Mouse (Mus musculus) forebrain, embryonic 15.5 days (tissue): ENCODE results near the gene Ermap. TPM values are rescaled to one million over a fixed set of nuclear protein-coding genes. Genes with fewer than 3 reads are reported as not detected.
A peak's percentile ranks its signal among the peaks of the same experiment; 100 is the strongest.

Experiments
- ATAC-seq: fragments of 200-750 bp; cut with Nextera tagmentation; replicated peaks from 2 replicates; pipeline ENCODE4 v1.8.0; 2017; ENCODE audit warnings: mild to moderate bottlenecking, moderate TSS enrichment, moderate library complexity
- H3K27ac ChIP-seq: fragments of 300-500 bp; sonication (generic); replicated peaks from 2 replicates; pipeline ENCODE4 v1.5.1; 2015; ENCODE audit warnings: mild to moderate bottlenecking, inconsistent platforms
- H3K27me3 ChIP-seq: fragments of 300-500 bp; sonication (generic); 2 replicates; pipeline ENCODE4 v1.6.1; 2015; ENCODE audit warnings: inconsistent platforms
- H3K36me3 ChIP-seq: fragments of 300-500 bp; sonication (generic); 2 replicates; pipeline ENCODE4 v1.6.1; 2015; ENCODE audit warnings: mild to moderate bottlenecking, inconsistent platforms
- H3K4me1 ChIP-seq: fragments of 300-500 bp; sonication (generic); 2 replicates; pipeline ENCODE4 v1.6.1; 2015; ENCODE audit warnings: inconsistent platforms
- H3K4me2 ChIP-seq: fragments of 300-500 bp; sonication (generic); replicated peaks from 2 replicates; pipeline ENCODE4 v1.6.1; 2015; ENCODE audit warnings: mild to moderate bottlenecking, inconsistent platforms
- H3K4me3 ChIP-seq: fragments of 300-500 bp; sonication (generic); 2 replicates; pipeline ENCODE4 v1.5.1; 2015; ENCODE audit warnings: mild to moderate bottlenecking, inconsistent platforms
- H3K9ac ChIP-seq: fragments of 300-500 bp; sonication (generic); replicated peaks from 2 replicates; pipeline ENCODE4 v1.6.1; 2015; ENCODE audit warnings: mild to moderate bottlenecking, inconsistent platforms
- H3K9me3 ChIP-seq: fragments of 300-500 bp; sonication (generic); 2 replicates; pipeline ENCODE4 v1.6.1; 2016; ENCODE audit warnings: inconsistent platforms
- WGBS: fragments of 180-500 bp; shearing (Covaris S2); methylation state at CpG from one replicate; pipeline ENCODE4 v1.1.7; 2015; ENCODE audit warnings: mixed read lengths; 5-methylcytosine and 5-hydroxymethylcytosine counted together
- polyA plus RNA-seq: library from polyadenylated mRNA; unstranded; fragments of >200 nt; fragmentation: Nextera tagmentation; extraction: Ambion mirVana; gene quantifications from 2 replicates; pipeline ENCODE4 v1.2.1, GENCODE M21; 2015

The Ermap gene
- polyA plus RNA-seq, 1 experiment from 2014 or later = 0.27 TPM

DNA sequence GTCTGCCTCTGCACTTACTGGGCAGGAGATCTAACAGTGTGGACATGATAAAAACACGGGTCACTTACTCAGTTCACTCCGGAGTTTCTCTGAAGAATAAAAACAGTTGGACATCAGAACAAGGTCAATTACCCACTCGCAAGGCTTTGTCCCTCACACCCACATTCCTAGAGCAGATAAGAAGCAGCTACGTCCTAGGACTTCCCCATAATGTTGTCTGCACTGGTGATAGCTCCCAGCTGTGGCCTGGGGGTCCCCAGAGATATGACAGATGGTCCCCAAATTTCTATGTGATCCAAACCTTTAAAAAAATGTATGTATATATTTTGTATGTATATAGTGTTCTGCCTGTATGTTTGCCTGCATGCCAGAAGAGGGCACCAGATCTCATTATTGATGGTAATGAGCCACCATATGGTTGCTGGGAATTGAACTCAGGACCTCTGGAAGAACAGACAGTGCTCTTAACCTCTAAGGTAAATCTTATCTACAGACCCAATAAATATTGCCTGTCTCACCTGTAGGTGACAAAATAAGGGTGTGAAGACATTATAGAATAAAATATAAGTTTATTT is 9.6 kb downstream of the Ermap start:
- Histone ChIP-seq H3K4me3 (no peak overlapping the region), H3K4me1 (no peaks in the 10 kb centered on the region), H3K36me3 (no peaks in the 10 kb centered on the region), H3K9me3 (no peaks in the 10 kb centered on the region), H3K4me2 (no peak overlapping the region), H3K27ac (no peak overlapping the region), H3K27me3 (no peaks in the 10 kb centered on the region), H3K9ac (no peak overlapping the region)
- ATAC-seq = no peak
- WGBS = 59% methylated on average over 4 of the region's 4 CpGs

DNA sequence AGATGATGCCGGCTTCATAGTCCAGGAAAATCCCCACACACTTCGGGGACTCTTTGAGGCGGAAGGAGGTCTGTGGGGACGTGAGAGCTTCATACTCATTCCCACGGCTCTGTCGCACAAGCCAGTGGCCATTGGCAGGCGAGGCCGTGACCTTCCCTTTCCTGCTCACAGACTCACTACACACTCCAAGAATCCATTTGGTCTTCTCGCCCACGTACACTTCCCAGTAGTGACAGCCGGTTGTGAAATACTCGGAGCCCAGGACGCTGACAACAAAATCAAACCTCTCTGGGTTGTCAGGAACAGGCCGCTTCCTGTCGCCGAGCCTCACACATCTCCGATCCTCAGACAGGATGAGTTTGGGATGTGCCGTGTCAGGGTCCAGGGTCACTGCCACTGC is 11.5 kb downstream of the Ermap start:
- no peaks in the 10 kb centered on the region for H3K36me3 ChIP-seq
- ATAC-seq = no peak
- H3K4me1 ChIP-seq = peaks cover 3% of the 10 kb centered on the region
- no peak overlapping the region for H3K4me3 ChIP-seq
- no peak overlapping the region for H3K9ac ChIP-seq
- 82% methylated on average over 18 of the region's 18 CpGs for WGBS
- H3K27ac ChIP-seq = no peak overlapping the region
- H3K4me2 ChIP-seq = no peak overlapping the region
- H3K9me3 ChIP-seq = no peaks in the 10 kb centered on the region
- no peaks in the 10 kb centered on the region for H3K27me3 ChIP-seq

DNA sequence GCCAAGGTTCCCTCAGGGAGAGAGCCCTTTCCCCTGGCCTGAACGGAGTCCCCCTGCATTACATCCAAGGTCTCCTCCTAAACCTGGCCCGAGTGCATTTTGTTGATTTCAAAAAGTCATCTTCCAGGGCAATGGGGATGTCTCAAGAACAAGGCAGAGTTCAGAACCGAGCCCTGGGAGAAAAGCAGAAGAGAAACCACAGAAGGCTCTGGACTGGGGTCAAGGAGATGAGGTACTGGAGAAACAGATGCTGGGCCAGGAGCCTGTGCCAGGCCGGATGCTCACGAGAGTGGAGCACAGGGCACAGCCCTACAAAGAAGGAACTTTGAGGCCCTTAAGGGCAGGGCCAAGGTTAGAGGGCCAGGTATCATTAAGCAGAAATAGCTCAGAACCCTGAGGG is 12.1 kb downstream of the Ermap start:
- H3K9ac ChIP-seq = no peak overlapping the region
- no peak overlapping the region for H3K27ac ChIP-seq
- H3K36me3 ChIP-seq = no peaks in the 10 kb centered on the region
- peaks cover 9% of the 10 kb centered on the region for H3K4me1 ChIP-seq
- H3K27me3 ChIP-seq = no peaks in the 10 kb centered on the region
- H3K9me3 ChIP-seq = no peaks in the 10 kb centered on the region
- WGBS = 80% methylated on average over 5 of the region's 5 CpGs
- ATAC-seq = no peak
- H3K4me3 ChIP-seq = no peak overlapping the region
- no peak overlapping the region for H3K4me2 ChIP-seq

DNA sequence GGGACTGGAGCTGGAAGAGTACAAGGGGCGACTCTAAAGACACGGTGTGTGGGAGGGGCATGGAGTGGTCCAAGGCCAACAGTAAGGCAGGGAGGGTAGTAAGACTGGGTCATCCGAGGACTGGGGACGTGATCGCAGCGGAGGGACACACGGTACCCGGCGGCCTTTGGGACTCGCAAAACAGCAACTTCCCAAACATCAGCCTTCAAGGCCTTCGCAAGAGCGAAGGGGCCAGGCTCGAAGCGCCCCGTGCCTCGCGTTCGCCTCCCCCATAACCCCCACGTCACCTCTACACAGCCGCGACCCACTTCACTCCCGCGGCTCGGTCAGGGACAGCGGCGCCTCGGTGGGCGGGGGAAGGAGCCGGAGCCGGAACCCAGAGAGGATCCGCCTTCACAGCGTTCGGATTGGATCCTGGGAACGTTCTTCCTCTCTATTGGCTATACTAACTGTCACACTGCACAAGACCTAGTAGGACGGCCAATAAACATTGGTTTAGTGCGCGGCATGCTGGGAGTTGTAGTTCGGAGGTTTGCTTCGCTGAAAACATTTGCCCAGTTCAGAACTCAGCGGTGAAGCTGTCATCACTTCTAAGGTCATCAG is 15.9 kb downstream of the Ermap start, which contains the start of gene Zfp691:
Gene Zfp691, minus strand, starts transcription at position 345 of the 603 bp plus-strand sequence.
- H3K9me3 ChIP-seq = no peaks in the 10 kb centered on the region
- peak; percentile 100 for ATAC-seq
- peak within 1 kb of the TSS; percentile 81 for H3K9ac ChIP-seq
- H3K36me3 ChIP-seq = 0 out of 2 replicates have a peak, but pooled peaks cover 3% of the 10 kb centered on the region
- peaks cover 20% of the 10 kb centered on the region for H3K4me1 ChIP-seq
- H3K27ac ChIP-seq = peak within 1 kb of the TSS; percentile 29
- H3K4me3 ChIP-seq = peak within 1 kb of the TSS; percentile 71
- WGBS = under 1% methylated on average over 40 of the region's 40 CpGs
- H3K4me2 ChIP-seq = peak within 1 kb of the TSS; percentile 66
- H3K27me3 ChIP-seq = no peaks in the 10 kb centered on the region

DNA sequence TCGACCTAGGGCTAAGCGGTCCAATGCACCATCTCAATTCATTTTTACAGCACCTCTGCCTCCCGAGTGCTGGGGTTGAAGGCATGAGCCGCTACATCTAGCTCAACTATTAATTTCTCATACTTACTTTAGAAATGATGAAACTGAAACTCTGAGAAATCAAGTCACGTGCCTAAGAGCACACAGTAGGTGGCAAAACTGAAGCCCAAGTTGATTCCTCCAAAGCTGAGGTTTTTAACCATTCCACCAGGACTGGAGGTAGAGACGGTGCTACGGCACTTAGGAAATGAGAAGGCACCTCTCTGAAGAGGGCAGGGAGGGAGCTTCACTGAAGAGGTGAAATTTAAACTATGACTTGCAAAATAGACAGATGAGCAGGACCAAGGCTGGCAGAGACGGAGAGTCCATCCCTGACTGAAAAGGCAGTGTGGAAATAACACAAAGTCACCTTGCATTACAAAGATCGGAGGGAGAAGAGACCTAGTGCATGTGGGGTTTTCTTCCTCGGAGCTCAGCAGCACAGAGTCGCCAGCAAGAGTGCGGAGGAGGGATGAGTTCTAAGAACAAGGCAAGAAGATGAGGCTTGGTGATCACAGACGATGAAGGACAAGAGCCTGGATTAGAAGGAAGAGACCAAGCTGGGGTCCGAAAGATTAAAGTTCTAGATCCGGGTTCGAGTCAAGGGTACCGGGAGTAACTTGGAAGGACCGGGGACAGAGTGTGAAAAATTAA is 16.7 kb downstream of the Ermap start:
- WGBS = 42% methylated on average over 18 of the region's 18 CpGs
- no peak for ATAC-seq
- Histone ChIP-seq H3K27me3 (no peaks in the 10 kb centered on the region), H3K4me2 (peak overlapping the region; percentile 66), H3K4me1 (peaks cover 20% of the 10 kb centered on the region), H3K9ac (peak overlapping the region; percentile 81), H3K9me3 (no peaks in the 10 kb centered on the region), H3K4me3 (peak overlapping the region; percentile 71), H3K27ac (no peak overlapping the region), H3K36me3 (peaks cover 5% of the 10 kb centered on the region; the same call in 1 of the 2 replicates)

DNA sequence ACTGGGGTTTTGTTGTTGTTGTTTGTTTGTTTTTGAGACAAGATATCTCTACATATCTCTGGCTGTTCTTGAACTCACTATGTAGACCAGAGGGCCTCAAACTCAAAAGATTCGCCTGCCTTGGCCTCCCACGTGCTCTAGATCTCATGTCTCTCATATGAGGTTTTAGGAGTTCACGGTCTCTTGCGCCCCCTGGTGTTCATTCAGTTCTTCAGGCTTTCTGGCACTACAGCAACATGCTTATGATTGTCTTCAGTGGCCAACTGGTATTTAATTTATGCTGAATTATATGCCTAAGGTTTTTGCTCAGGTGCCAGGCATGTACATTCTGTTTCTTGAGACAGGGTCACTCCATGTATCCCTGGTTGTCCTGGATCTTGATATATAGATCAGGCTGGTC is 22.1 kb downstream of the Ermap start:
- Histone ChIP-seq H3K27me3 (no peaks in the 10 kb centered on the region), H3K9me3 (no peaks in the 10 kb centered on the region), H3K4me2 (no peak overlapping the region), H3K4me3 (no peak overlapping the region), H3K36me3 (peaks cover 5% of the 10 kb centered on the region; the same call in 1 of the 2 replicates), H3K4me1 (peaks cover 10% of the 10 kb centered on the region), H3K9ac (no peak overlapping the region), H3K27ac (no peak overlapping the region)
- WGBS = 2% methylated on average over 4 of the region's 4 CpGs
- ATAC-seq = peak; percentile 31; the same call in 1 of the 2 replicates

DNA sequence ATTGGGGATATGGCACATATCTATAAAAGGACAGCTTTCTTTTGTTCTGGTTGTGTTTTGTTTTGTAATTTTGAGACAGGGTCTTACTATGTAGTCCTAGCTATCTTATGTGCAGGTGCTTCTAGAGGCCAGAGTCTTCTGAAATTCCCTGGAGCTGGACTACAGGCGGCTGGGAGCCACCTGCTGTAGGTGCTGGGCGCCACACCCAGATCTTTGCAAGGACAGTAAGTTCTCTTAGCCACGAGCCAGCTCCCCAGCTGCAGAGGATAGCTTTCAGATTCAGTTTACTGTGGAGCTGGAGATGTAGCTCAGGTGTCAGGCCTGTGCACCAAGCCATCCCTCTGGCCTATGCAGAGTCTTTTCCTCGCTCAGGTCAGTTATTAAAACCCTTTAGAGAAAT is 22.7 kb downstream of the Ermap start:
- 86% methylated on average over 4 of the region's 4 CpGs for WGBS
- no peaks in the 10 kb centered on the region for H3K9me3 ChIP-seq
- H3K4me2 ChIP-seq = no peak overlapping the region
- no peak for ATAC-seq
- peaks cover 6% of the 10 kb centered on the region; the same call in 1 of the 2 replicates for H3K4me1 ChIP-seq
- H3K27me3 ChIP-seq = no peaks in the 10 kb centered on the region
- no peak overlapping the region for H3K9ac ChIP-seq
- peaks cover 5% of the 10 kb centered on the region; the same call in 1 of the 2 replicates for H3K36me3 ChIP-seq
- no peak overlapping the region for H3K4me3 ChIP-seq
- no peak overlapping the region for H3K27ac ChIP-seq

DNA sequence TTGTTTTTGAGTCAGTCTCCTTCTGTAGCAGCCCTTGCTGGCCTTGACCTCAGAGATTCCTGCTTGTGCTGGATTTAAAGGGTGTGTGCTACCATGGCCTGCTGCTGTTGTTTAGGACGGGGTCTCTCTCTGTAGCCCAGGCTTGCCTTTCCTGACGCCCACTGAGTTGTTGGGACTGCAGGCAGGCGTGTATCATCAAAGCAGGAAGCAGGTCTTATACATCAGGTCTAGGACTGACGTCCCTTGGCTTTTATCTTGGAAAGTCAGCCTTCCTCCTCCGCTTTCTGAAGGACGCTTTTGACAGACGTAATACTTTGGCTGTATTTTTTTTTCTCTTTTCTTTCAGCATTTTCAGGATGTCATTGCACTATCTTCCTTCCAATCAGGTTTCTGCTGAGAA is 23.9 kb downstream of the Ermap start:
- Histone ChIP-seq H3K4me2 (no peak overlapping the region), H3K9ac (no peak overlapping the region), H3K9me3 (no peaks in the 10 kb centered on the region), H3K27me3 (no peaks in the 10 kb centered on the region), H3K36me3 (peaks cover 5% of the 10 kb centered on the region; the same call in 1 of the 2 replicates), H3K4me1 (no peaks in the 10 kb centered on the region), H3K4me3 (no peak overlapping the region), H3K27ac (no peak overlapping the region)
- no peak for ATAC-seq
- 84% methylated on average over 7 of the region's 7 CpGs for WGBS

DNA sequence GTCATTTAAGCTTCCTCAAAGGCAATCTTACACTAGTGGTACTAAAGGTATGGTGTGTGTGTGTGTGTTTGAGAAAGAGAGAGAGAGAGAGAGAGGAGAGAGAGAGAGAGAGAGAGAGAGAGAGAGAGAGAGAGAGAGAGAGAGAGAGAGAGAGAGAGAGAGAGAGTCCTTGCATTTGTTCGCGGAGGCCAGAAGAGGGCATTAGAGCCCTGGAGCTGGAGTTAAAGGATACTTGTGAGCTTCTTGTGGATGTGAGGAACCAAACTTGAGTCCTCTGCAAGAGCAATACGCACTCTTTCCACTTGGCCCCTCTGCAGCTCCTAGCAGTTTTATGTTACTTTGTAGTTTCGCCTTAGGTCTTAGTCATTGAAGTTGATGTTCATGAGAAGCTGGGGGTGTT is 26.8 kb downstream of the Ermap start:
- Histone ChIP-seq H3K9me3 (no peaks in the 10 kb centered on the region), H3K4me1 (no peaks in the 10 kb centered on the region), H3K27me3 (no peaks in the 10 kb centered on the region), H3K9ac (no peak overlapping the region), H3K4me3 (no peak overlapping the region), H3K4me2 (no peak overlapping the region), H3K36me3 (no peaks in the 10 kb centered on the region), H3K27ac (no peak overlapping the region)
- ATAC-seq = no peak
- WGBS = 68% methylated on average over 4 of the region's 4 CpGs

DNA sequence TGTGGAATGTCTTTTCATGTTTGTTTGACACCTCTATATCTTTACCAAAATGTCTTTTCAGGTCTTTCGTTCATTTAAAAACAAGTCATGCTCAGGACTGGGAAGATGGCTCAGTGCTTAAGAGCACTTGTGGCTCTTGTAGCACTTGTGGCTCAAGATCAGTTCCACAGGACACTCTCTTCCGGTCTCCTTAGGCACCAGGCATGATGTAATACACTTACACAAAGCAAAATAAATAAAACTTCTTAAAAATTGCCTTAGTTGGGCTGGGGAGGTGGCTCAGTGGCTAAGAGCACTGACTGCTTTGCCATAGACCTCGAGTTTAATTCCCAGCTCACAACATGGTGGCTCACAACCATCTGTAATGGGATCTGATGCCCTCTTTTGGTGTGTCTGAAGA is 28.5 kb downstream of the Ermap start:
- Histone ChIP-seq H3K36me3 (no peaks in the 10 kb centered on the region), H3K9me3 (no peaks in the 10 kb centered on the region), H3K27me3 (no peaks in the 10 kb centered on the region), H3K4me1 (no peaks in the 10 kb centered on the region), H3K4me2 (no peak overlapping the region), H3K9ac (no peak overlapping the region), H3K4me3 (no peak overlapping the region), H3K27ac (no peak overlapping the region)
- no peak for ATAC-seq
- 81% methylated on average over 3 of the region's 3 CpGs for WGBS

DNA sequence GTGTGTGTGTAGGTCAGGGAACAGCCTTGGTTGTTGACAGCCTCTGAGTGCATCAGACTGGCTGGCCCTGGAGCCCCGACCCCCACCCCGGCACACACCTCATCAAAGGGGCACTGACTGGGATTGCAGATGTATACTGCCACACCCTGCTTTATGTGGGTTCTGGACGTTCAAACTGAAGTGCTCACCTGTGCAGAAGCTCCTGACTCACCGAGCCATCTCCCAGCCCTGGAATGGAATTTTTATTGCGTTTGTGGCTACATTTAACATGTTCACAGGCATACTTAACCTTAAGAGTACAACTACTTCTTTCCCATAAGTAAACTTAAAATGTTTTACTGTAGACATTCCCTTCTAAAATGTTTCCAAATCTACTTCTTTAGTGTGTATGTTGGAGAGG is 31.9 kb downstream of the Ermap start:
- H3K4me2 ChIP-seq = no peak overlapping the region
- H3K4me1 ChIP-seq = no peaks in the 10 kb centered on the region
- H3K9ac ChIP-seq = no peak overlapping the region
- H3K27me3 ChIP-seq = no peaks in the 10 kb centered on the region
- H3K4me3 ChIP-seq = no peak overlapping the region
- H3K36me3 ChIP-seq = no peaks in the 10 kb centered on the region
- ATAC-seq = no peak
- WGBS = 85% methylated on average over 5 of the region's 5 CpGs
- H3K9me3 ChIP-seq = no peaks in the 10 kb centered on the region
- no peak overlapping the region for H3K27ac ChIP-seq

DNA sequence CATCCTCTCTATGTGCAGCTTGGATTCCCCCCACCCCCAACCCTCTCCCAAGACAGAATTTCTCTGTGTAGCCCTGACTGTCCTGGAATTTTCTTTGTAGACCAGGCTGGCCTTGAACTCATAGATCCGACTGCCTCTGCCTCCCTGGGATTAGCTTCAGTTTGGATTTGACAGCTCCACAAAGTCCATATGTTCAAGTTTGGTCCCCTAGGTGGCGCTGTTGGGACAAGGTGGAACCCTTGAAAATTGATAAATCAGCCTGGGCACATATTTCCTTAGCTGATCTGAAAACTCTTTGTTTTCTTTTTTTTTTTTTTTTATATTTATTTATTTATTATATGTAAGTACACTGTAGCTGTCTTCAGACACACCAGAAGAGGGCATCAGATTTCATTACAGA is 32.6 kb downstream of the Ermap start:
- Histone ChIP-seq H3K4me1 (no peaks in the 10 kb centered on the region), H3K4me2 (no peak overlapping the region), H3K4me3 (no peak overlapping the region), H3K36me3 (no peaks in the 10 kb centered on the region), H3K9me3 (no peaks in the 10 kb centered on the region), H3K27ac (no peak overlapping the region), H3K27me3 (no peaks in the 10 kb centered on the region), H3K9ac (no peak overlapping the region)
- WGBS = 27% methylated on average over 2 of the region's 2 CpGs
- ATAC-seq = no peak
